Mouse (Mus musculus): ENCODE data around the gene Plppr3.

DNA sequence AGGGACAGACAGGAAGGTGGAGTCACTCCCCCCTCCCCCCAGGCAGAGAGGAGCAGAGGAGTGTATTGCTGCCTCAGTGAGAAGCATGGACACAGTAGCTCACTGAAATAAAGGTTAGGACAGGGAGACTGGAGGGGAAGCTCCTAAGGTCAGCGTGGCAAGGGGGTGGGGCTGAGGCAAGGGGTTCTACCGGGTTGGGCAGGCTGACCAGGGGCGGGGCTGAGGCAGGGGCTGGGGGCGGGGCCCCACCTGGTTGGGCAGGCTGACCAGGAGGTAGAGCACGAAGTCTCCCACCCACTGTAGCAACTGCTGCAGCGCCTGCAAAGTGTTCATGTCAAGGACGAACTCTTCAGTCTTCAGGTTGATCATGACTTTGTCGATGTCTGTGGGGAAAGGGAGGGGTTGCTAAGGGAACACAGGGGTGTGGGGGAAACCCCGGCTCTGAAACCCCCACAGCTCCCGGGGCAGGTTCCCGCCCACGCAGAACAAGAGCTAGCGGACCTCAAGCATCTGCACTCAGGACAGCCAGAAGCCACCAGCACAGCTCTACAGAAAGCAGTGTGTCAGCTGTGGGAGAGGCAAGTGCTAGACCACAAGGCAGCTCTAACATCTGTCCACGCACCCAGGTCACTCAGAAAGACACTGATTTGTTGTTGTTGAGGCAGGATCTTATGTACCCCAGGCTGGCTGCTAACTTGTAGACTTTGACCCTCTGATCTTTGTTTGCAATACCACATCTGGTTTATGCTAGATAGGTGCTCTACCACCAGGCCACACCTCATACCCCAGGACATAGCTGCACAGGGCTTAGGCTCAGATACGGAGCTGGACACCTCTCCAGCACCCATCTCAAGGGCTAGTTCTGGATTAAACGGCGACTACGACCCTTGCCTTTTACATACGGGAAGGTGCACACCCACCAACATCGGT, 23.1 kb upstream of the Plppr3 start:
- TF ChIP-seq EP300 (IDR thresholded peaks at IDR 0.05; ENCODE audit: low read depth in 1 of 2, low read length in 2 of 2) (no peak), ZNF384 (IDR thresholded peaks at IDR 0.05; ENCODE audit: low read depth, low read length) (no peak), POLR2AphosphoS2 (IDR thresholded peaks at IDR 0.05; ENCODE audit: low read length) (no peak), CTCF (IDR thresholded peaks at IDR 0.05 in 2 of 3, conservative IDR thresholded peaks at IDR 0.05 in 1 of 3; ENCODE audit: control insufficient read depth in 1 of 3, insufficient read depth in 1 of 3, low read depth in 2 of 3, low read length in 3 of 3, poor library complexity in 1 of 3, severe bottlenecking in 1 of 3) (no peak), CHD2 (IDR thresholded peaks at IDR 0.05; ENCODE audit: low read length) (no peak), NELFE (IDR thresholded peaks at IDR 0.05; ENCODE audit: low read depth, low read length) (no peak), ETS1 (IDR thresholded peaks at IDR 0.05; ENCODE audit: low read depth, low read length) (no peak), POLR2A (IDR thresholded peaks at IDR 0.05; ENCODE audit: control insufficient read depth in 1 of 2, insufficient read depth in 1 of 2, low read depth in 1 of 2, low read length in 2 of 2, poor library complexity in 1 of 2) (no peak), ZKSCAN1 (IDR thresholded peaks at IDR 0.05; ENCODE audit: low read depth, low read length) (no peak)

Data from MEL (cell line).